Mouse (Mus musculus): ENCODE results near the gene Paics. TPM values are rescaled to one million over a fixed set of nuclear protein-coding genes. Genes with fewer than 3 reads are reported as not detected.
"Not testable (repeated sequence)": the region's sequence is repeated elsewhere in the genome, so short reads cannot be mapped to it uniquely, and the experiment has no call there.

Gene Paics
- polyA plus RNA-seq (2014; fragmentation: Nextera tagmentation; extraction: Ambion mirVana), result 484 and 488 TPM in 2 replicates

DNA sequence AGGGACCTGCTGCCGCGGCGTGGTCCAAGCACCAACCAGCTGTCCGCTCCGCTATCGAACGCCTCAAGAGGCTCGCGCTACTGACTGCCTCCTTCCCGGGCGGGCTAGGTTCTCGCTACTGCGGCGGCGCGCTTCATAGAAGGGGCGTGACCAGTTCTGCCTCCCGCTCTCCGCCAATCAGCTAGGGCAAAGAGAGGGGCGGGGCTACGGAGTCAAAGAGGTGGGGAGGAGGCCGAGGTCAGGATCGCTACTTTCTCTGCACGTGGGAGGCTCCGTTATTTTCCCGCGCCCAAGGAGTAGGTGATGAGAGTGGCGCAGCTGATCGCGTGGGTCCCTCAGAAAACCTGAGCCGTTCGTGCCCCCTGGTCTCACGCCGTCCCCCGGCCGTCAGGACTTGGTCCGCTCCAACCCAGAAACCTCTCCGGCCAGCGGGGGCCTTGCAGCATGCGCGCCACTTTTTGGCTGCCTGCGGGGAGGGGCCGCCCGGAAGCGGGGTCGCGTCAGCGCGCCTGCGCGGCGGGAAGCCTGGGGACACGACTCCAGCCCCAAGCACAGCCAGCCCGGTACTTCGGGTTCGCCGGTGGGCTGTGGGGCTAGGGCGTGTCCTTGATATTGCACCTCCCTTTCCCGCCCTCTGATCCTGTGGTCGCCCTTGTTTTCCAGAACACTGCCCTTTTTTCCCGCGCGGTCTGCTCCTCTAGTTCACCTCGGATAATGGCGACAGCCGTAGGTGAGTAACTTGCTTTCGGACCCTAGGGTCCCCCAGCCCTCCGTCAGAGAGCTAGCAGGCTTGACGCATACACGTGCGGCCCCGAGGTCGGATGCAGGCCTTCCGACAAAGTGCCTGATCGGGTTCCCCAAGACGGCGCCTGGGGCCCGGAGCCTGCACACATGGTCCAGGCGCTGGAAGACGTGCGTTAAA lies at the start of gene Paics, which contains the start of gene Ppat:
Gene Paics (plus strand): TSS at position 202 of the 922 bp plus-strand sequence.
Gene Ppat (minus strand): TSS at position 473 of the 922 bp plus-strand sequence.
- Histone ChIP-seq H3K27me3 (ENCODE audit: control insufficient read depth, insufficient read depth, low read length) (no peaks in the 10 kb centered on the region), H3K9me3 (ENCODE audit: control insufficient read depth, low read length) (no peaks in the 10 kb centered on the region), H3K4me2 (ENCODE audit: low read depth, severe bottlenecking) (peak within 1 kb of the TSS; percentile 48), H3K4me3 (ENCODE audit: low read depth, low read length) (peak within 1 kb of the TSS; percentile 67), H3K36me3 (ENCODE audit: control insufficient read depth, insufficient read depth, low read length) (peaks cover 2% of the 10 kb centered on the region), H3K27ac (replicated peaks; ENCODE audit: low read depth, low read length) (peak within 1 kb of the TSS; percentile 57), H3K4me1 (ENCODE audit: control insufficient read depth, insufficient read depth, low read length) (peaks cover 5% of the 10 kb centered on the region; the same call in 1 of the 2 replicates), H3K9ac (ENCODE audit: low read length) (peak within 1 kb of the TSS; percentile 71)
- DNase-seq (ENCODE audit: low spot score), result peak; percentile 98
- ATAC-seq (ENCODE audit: insufficient number of reproducible peaks, low FRiP score, low TSS enrichment, low read depth), result peak; percentile 97
- under 1% methylated on average over 81 of the region's 81 CpGs for WGBS

DNA sequence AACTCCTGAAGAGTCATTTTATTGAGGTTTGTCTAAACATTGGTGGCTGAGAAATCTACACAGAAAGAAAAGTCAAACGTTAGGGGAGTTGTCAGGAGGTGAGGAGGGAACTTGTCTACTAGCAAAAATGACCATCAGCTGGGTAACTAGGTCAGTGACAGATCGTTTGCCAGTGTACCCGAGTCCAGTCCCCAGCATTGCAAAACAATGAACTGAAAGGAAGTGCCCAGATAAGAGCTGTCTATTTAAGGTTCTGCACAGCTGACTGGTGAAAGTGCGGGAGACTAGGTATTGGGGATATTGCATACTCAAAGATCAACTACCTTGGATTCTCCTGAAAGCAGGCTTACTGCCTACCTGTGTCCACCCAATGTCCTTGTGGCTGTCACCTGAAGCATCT lies 49.0 kb upstream of the Paics start:
- 84% methylated on average over 4 of the region's 4 CpGs for WGBS
- no peak for ATAC-seq (ENCODE audit: insufficient number of reproducible peaks, low FRiP score, low TSS enrichment, low read depth)

DNA sequence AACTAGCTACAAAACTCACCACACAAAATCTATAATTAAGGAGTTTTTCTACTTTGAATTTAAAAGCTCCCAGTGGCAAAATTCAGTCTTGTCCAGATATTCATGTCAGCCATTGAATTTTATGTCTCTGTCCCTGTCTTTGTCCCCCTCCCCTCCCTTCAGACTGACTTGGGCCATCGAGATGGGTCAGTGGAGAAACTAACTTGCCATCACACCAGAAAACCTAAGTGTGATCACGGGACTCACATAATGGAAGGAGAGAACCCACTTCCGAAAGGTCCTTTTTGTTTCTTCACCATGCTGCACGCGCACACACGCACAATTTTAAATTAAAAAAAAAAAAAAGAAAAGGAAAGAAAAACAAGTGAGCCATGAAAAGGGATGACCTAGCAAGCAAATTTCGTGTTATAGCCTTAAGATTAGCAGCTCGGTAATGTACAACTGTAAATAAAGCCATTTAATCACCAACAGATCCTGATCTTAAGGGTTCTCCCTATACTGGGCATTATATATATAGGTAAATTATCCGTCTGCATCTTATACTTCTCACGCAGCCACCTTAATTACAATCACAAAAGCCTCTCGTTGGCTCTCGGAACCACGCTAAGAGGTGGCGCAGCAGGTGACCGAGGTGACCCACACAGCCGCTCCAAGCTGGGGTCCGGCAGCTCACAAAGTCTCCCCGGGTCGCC lies 46.2 kb upstream of the Paics start:
- peak overlapping the region; percentile 69 for H3K4me3 ChIP-seq (ENCODE audit: low read depth, low read length)
- peak overlapping the region; percentile 47; the same call in 1 of the 2 replicates for H3K27ac ChIP-seq (replicated peaks; ENCODE audit: low read depth, low read length)
- peak overlapping the region; percentile 75 for H3K4me2 ChIP-seq (ENCODE audit: low read depth, severe bottlenecking)
- H3K36me3 ChIP-seq (ENCODE audit: control insufficient read depth, insufficient read depth, low read length), result no peaks in the 10 kb centered on the region; the same call in 1 of the 2 replicates
- no peaks in the 10 kb centered on the region for H3K9me3 ChIP-seq (ENCODE audit: control insufficient read depth, low read length)
- H3K9ac ChIP-seq (ENCODE audit: low read length), result peak overlapping the region; percentile 81
- ATAC-seq (ENCODE audit: insufficient number of reproducible peaks, low FRiP score, low TSS enrichment, low read depth), result peak; percentile 67; the same call in 1 of the 2 replicates
- no peaks in the 10 kb centered on the region for H3K4me1 ChIP-seq (ENCODE audit: control insufficient read depth, insufficient read depth, low read length)
- WGBS, result 2% methylated on average over 19 of the region's 19 CpGs
- peak; percentile 26 for DNase-seq (ENCODE audit: low spot score)
- H3K27me3 ChIP-seq (ENCODE audit: control insufficient read depth, insufficient read depth, low read length), result no peaks in the 10 kb centered on the region

More for the DNA sequence above, 49.0 kb upstream of the Paics start:
- Histone ChIP-seq H3K27me3 (ENCODE audit: control insufficient read depth, insufficient read depth, low read length) (no peaks in the 10 kb centered on the region), H3K27ac (replicated peaks; ENCODE audit: low read depth, low read length) (no peak overlapping the region), H3K4me2 (ENCODE audit: low read depth, severe bottlenecking) (no peak overlapping the region), H3K4me3 (ENCODE audit: low read depth, low read length) (no peak overlapping the region), H3K36me3 (ENCODE audit: control insufficient read depth, insufficient read depth, low read length) (no peaks in the 10 kb centered on the region), H3K4me1 (ENCODE audit: control insufficient read depth, insufficient read depth, low read length) (no peaks in the 10 kb centered on the region), H3K9me3 (ENCODE audit: control insufficient read depth, low read length) (no peaks in the 10 kb centered on the region), H3K9ac (ENCODE audit: low read length) (no peak overlapping the region)
- DNase-seq (ENCODE audit: low spot score), result no peak

DNA sequence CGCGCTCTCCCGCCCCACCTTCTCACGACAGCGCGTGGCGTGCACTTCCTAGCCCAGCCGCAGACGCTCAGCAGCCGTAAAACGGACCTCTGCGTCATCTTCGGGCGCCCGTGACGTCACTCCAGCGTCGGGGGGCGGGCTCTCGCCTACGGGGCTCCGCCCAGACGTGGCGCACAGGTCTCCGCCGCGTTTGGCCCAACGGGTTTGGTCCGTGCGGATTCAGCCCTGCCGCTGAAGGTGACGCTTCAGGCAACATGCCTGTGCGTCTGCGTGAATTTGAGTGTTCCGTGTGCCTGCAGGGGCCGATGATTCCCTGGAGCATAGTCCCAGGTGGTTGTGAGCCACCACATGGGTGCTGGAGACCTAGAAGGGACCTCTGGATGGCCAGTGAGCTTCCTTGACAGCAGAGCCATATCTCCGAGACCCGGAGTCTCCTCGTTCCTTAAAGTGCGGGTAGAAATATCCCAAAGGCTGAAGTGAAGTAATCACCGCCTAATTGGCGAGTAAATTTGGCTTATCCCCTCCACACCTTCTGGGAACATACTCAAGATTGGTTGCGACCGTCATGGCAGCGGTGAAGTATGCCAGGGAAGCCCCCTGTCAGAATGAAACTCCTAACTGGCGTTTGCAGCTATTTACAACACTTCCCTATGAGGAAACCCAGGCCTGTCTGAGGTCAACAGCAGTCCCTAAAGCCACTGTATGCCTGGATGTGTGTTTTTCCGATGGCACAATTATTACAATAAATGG lies 45.5 kb upstream of the Paics start, which contains the start of gene Aasdh:
Gene Aasdh (minus strand): TSS at position 110 of the 750 bp plus-strand sequence.
- WGBS, result under 1% methylated on average over 47 of the region's 47 CpGs
- Histone ChIP-seq H3K27me3 (ENCODE audit: control insufficient read depth, insufficient read depth, low read length) (no peaks in the 10 kb centered on the region), H3K9me3 (ENCODE audit: control insufficient read depth, low read length) (no peaks in the 10 kb centered on the region), H3K4me1 (ENCODE audit: control insufficient read depth, insufficient read depth, low read length) (no peaks in the 10 kb centered on the region), H3K4me2 (ENCODE audit: low read depth, severe bottlenecking) (peak within 1 kb of the TSS; percentile 75), H3K4me3 (ENCODE audit: low read depth, low read length) (peak within 1 kb of the TSS; percentile 69), H3K27ac (replicated peaks; ENCODE audit: low read depth, low read length) (peak within 1 kb of the TSS; percentile 47; the same call in 1 of the 2 replicates), H3K9ac (ENCODE audit: low read length) (peak within 1 kb of the TSS; percentile 81), H3K36me3 (ENCODE audit: control insufficient read depth, insufficient read depth, low read length) (no peaks in the 10 kb centered on the region; the same call in 1 of the 2 replicates)
- DNase-seq (ENCODE audit: low spot score), result peak; percentile 100
- ATAC-seq (ENCODE audit: insufficient number of reproducible peaks, low FRiP score, low TSS enrichment, low read depth), result peak; percentile 97

DNA sequence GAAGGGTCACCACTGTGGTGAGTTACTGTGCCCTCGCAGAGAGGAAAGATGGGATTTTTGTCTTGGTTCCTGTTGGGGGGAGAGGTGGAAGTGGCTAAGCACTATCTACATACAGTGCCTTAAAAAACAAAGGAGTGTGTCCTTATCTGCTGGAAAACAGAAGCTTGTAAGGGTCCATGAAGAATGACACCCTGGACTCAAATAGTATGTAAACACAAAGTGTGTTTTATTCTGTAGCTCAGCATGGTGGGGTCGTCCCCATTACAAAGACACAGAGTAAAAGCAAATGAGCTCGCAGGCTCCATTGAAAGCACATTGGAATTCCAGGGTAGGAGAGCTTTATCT lies 45.0 kb upstream of the Paics start:
- peak overlapping the region; percentile 75 for H3K4me2 ChIP-seq (ENCODE audit: low read depth, severe bottlenecking)
- DNase-seq (ENCODE audit: low spot score), result no peak
- 44% methylated on average over 3 of the region's 3 CpGs for WGBS
- peak overlapping the region; percentile 81 for H3K9ac ChIP-seq (ENCODE audit: low read length)
- H3K27ac ChIP-seq (replicated peaks; ENCODE audit: low read depth, low read length), result no peak overlapping the region
- H3K36me3 ChIP-seq (ENCODE audit: control insufficient read depth, insufficient read depth, low read length), result no peaks in the 10 kb centered on the region; the same call in 1 of the 2 replicates
- H3K27me3 ChIP-seq (ENCODE audit: control insufficient read depth, insufficient read depth, low read length), result no peaks in the 10 kb centered on the region
- no peak for ATAC-seq (ENCODE audit: insufficient number of reproducible peaks, low FRiP score, low TSS enrichment, low read depth)
- peak overlapping the region; percentile 69 for H3K4me3 ChIP-seq (ENCODE audit: low read depth, low read length)
- no peaks in the 10 kb centered on the region for H3K4me1 ChIP-seq (ENCODE audit: control insufficient read depth, insufficient read depth, low read length)
- no peaks in the 10 kb centered on the region for H3K9me3 ChIP-seq (ENCODE audit: control insufficient read depth, low read length)

DNA sequence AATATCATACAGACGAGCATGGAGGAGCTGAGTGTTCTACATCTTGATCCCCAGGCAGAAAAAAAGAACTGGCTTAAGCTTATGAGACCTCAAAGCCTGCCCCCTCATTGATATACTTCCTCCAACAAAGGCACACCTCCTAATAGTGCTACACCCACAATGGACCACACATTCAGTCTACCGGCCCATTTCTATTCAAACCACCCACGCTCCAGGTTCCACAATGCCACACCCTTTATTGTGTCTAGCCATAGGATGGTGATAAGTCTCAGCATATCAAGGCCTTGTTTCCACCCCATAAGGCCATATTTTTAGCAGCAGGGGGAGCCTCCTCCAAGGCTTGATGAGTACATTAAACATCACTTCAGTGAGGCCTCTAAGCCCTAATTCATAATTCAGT lies 40.3 kb upstream of the Paics start:
- no peaks in the 10 kb centered on the region for H3K4me1 ChIP-seq (ENCODE audit: control insufficient read depth, insufficient read depth, low read length)
- H3K4me3 ChIP-seq (ENCODE audit: low read depth, low read length), result no peak overlapping the region
- no peak overlapping the region for H3K9ac ChIP-seq (ENCODE audit: low read length)
- H3K9me3 ChIP-seq (ENCODE audit: control insufficient read depth, low read length), result no peaks in the 10 kb centered on the region
- no peak for ATAC-seq (ENCODE audit: insufficient number of reproducible peaks, low FRiP score, low TSS enrichment, low read depth)
- 87% methylated on average over 3 of the region's 3 CpGs for WGBS
- H3K4me2 ChIP-seq (ENCODE audit: low read depth, severe bottlenecking), result no peak overlapping the region
- H3K27ac ChIP-seq (replicated peaks; ENCODE audit: low read depth, low read length), result no peak overlapping the region
- no peaks in the 10 kb centered on the region; the same call in 1 of the 2 replicates for H3K36me3 ChIP-seq (ENCODE audit: control insufficient read depth, insufficient read depth, low read length)
- no peaks in the 10 kb centered on the region for H3K27me3 ChIP-seq (ENCODE audit: control insufficient read depth, insufficient read depth, low read length)
- no peak for DNase-seq (ENCODE audit: low spot score)

DNA sequence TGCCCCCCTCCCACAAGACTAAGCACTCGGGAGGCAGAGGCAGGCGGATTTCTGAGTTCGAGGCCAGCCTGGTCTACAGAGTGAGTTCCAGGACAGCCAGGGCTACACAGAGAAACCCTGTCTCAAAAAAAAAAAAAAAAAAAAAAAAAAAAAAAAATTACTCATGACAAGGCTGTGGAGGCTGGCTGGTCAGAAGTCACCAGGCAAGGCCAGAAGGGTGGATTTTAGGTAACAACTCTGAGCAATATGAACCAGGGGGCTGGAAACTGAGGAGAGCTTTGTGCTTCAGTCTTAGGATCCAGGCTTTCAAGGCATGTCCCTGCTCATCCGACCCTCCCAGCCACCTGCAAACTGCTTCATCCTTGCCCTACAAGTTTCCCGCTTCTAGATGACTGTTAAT lies 38.6 kb upstream of the Paics start:
- not testable (repeated sequence) for ATAC-seq (ENCODE audit: insufficient number of reproducible peaks, low FRiP score, low TSS enrichment, low read depth); H3K9me3 ChIP-seq (ENCODE audit: control insufficient read depth, low read length); H3K27ac ChIP-seq (replicated peaks; ENCODE audit: low read depth, low read length); DNase-seq (ENCODE audit: low spot score); H3K36me3 ChIP-seq (ENCODE audit: control insufficient read depth, insufficient read depth, low read length); H3K4me1 ChIP-seq (ENCODE audit: control insufficient read depth, insufficient read depth, low read length); H3K27me3 ChIP-seq (ENCODE audit: control insufficient read depth, insufficient read depth, low read length); H3K4me2 ChIP-seq (ENCODE audit: low read depth, severe bottlenecking); H3K4me3 ChIP-seq (ENCODE audit: low read depth, low read length); H3K9ac ChIP-seq (ENCODE audit: low read length)
- WGBS, result 85% methylated on average over 5 of the region's 5 CpGs

DNA sequence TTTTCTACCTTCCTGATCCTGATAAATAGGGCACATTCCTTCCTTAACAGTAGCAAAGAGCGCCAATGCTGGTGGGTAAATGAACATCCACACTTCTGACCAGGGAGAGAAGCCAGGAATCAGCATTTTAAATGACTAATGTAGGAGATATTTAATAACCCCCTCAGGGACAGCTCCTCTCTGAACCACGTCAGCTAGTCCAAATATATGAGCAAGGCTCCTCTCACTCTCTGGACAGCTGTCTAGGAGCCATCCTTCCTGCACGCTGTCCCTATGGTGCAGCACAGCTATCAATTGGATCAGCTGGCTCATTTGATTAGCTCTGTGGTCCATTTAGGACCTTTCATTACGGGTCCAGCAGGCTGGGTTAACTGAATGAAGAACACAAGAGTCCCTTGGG lies 28.3 kb upstream of the Paics start:
- H3K27ac ChIP-seq (replicated peaks; ENCODE audit: low read depth, low read length), result no peak overlapping the region
- no peak for DNase-seq (ENCODE audit: low spot score)
- WGBS, result 88% methylated on average over 4 of the region's 4 CpGs
- no peaks in the 10 kb centered on the region for H3K9me3 ChIP-seq (ENCODE audit: control insufficient read depth, low read length)
- no peak for ATAC-seq (ENCODE audit: insufficient number of reproducible peaks, low FRiP score, low TSS enrichment, low read depth)
- peaks cover 23% of the 10 kb centered on the region for H3K36me3 ChIP-seq (ENCODE audit: control insufficient read depth, insufficient read depth, low read length)
- no peak overlapping the region for H3K9ac ChIP-seq (ENCODE audit: low read length)
- H3K27me3 ChIP-seq (ENCODE audit: control insufficient read depth, insufficient read depth, low read length), result no peaks in the 10 kb centered on the region
- H3K4me1 ChIP-seq (ENCODE audit: control insufficient read depth, insufficient read depth, low read length), result no peaks in the 10 kb centered on the region
- H3K4me2 ChIP-seq (ENCODE audit: low read depth, severe bottlenecking), result no peak overlapping the region
- H3K4me3 ChIP-seq (ENCODE audit: low read depth, low read length), result no peak overlapping the region

Measured in limb, embryonic 11.5 days (tissue).